Comparison of ENCODE assay signal across 8 mouse cellular contexts in the genomic region with DNA sequence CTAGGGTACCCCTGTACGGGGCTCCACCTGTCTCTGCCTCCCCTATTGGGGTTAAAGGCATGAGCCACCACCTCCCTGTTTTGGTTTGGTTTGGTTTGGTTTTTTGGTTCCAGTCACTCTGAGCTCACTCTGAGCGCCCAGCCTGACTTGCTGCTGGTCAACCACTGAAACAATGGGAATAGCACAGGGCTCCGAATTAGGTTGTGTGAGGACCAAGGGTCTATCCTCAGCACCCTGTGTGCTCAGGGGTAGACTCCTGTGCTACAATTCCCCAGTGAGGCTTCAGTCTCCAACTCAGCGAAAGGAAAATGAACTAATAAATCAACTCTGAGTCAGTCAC. TPM values are rescaled to one million over a fixed set of nuclear protein-coding genes. Genes with fewer than 3 reads are reported as not detected.
DNase-seq lines count a peak whose midpoint lies in the region; ATAC-seq and TF ChIP-seq lines count a peak whose summit lies in the region.
"Had no signal": no experiment of that assay in that cellular context is flagged by ENCODE, and none has a peak within 500 bp of the region (broad histone marks: within the 10 kb centered on the region; RNA-seq: fewer than 3 reads in every experiment).

No protein-coding gene starts in this region.

- DNase-seq in lung, embryonic 14.5 days = no peak
- no peak for DNase-seq in lung, postnatal 10 days
- DNase-seq in forebrain, embryonic 11.5 days (ENCODE audit: low spot score) = no peak
- DNase-seq in urinary bladder, postnatal 14 days (ENCODE audit: low spot score) = no peak
- DNase-seq in yolk sac, embryonic 10.5 days (ENCODE audit: low spot score) = no peak

- WGBS in lung, embryonic 14.5 days = 24% methylated on average over 4 of the region's 4 CpGs
- 39% methylated on average over 4 of the region's 4 CpGs for WGBS in forebrain, embryonic 11.5 days
- 31% methylated on average over 4 of the region's 4 CpGs for WGBS in limb, embryonic 13.5 days
- WGBS in stomach, embryonic 15.5 days = 24% methylated on average over 4 of the region's 4 CpGs

- H3K27ac ChIP-seq in lung, embryonic 14.5 days (ENCODE audit: low read depth) = peak overlapping the region; percentile 46; the same call in 1 of the 2 replicates
- H3K27ac ChIP-seq in forebrain, embryonic 11.5 days (ENCODE audit: low read depth, low read length) = no peak overlapping the region
- H3K27ac ChIP-seq in limb, embryonic 13.5 days = no peak overlapping the region
- peak overlapping the region; percentile 88 for H3K27ac ChIP-seq in stomach, embryonic 15.5 days

- H3K27me3 ChIP-seq in lung, embryonic 14.5 days (ENCODE audit: insufficient read depth, low read length) = no peaks in the 10 kb centered on the region
- H3K27me3 ChIP-seq in forebrain, embryonic 11.5 days (ENCODE audit: control insufficient read depth, insufficient read depth, low read length) = no peaks in the 10 kb centered on the region
- peaks cover 7% of the 10 kb centered on the region for H3K27me3 ChIP-seq in limb, embryonic 13.5 days
- H3K27me3 ChIP-seq in stomach, embryonic 15.5 days (replicated peaks) = no peaks in the 10 kb centered on the region

- H3K36me3 ChIP-seq in lung, embryonic 14.5 days (ENCODE audit: insufficient read depth) = peaks cover 24% of the 10 kb centered on the region
- no peaks in the 10 kb centered on the region for H3K36me3 ChIP-seq in forebrain, embryonic 11.5 days (ENCODE audit: control insufficient read depth, insufficient read depth, low read length)
- peaks cover 30% of the 10 kb centered on the region for H3K36me3 ChIP-seq in limb, embryonic 13.5 days
- peaks cover 11% of the 10 kb centered on the region for H3K36me3 ChIP-seq in stomach, embryonic 15.5 days

- no peak for TF ChIP-seq CTCF in lung, embryonic 14.5 days (IDR thresholded peaks at IDR 0.05; ENCODE audit: low read depth)

- peak overlapping the region; percentile 71 for H3K4me2 ChIP-seq in lung, embryonic 14.5 days
- peak overlapping the region; percentile 61 for H3K4me2 ChIP-seq in forebrain, embryonic 11.5 days (ENCODE audit: low read depth, low read length, severe bottlenecking)
- H3K4me2 ChIP-seq in limb, embryonic 13.5 days (replicated peaks) = peak overlapping the region; percentile 69
- peak overlapping the region; percentile 74 for H3K4me2 ChIP-seq in stomach, embryonic 15.5 days

- peak overlapping the region; percentile 76 for H3K4me3 ChIP-seq in lung, embryonic 14.5 days (ENCODE audit: low read depth, low read length)
- H3K4me3 ChIP-seq in forebrain, embryonic 11.5 days (ENCODE audit: low read depth, low read length) = peak overlapping the region; percentile 52
- H3K4me3 ChIP-seq in limb, embryonic 13.5 days = peak overlapping the region; percentile 71
- peak overlapping the region; percentile 82 for H3K4me3 ChIP-seq in stomach, embryonic 15.5 days (replicated peaks)

- ATAC-seq in lung, embryonic 14.5 days (ENCODE audit: insufficient read depth) = peak; percentile 52
- ATAC-seq in forebrain, embryonic 11.5 days (replicated peaks; ENCODE audit: low FRiP score) = peak; percentile 42
- no peak; the same call in none of the 2 replicates for ATAC-seq in limb, embryonic 13.5 days (ENCODE audit: low FRiP score, low read depth)
- ATAC-seq in stomach, embryonic 15.5 days (ENCODE audit: insufficient read depth, low FRiP score, low read depth) = no peak

- peak overlapping the region; percentile 82 for H3K9ac ChIP-seq in lung, embryonic 14.5 days
- H3K9ac ChIP-seq in forebrain, embryonic 11.5 days (ENCODE audit: low read length) = peak overlapping the region; percentile 68; the same call in 1 of the 2 replicates
- H3K9ac ChIP-seq in limb, embryonic 13.5 days = peak overlapping the region; percentile 78
- no peak overlapping the region for H3K9ac ChIP-seq in stomach, embryonic 15.5 days

- no peaks in the 10 kb centered on the region for H3K4me1 ChIP-seq in lung, embryonic 14.5 days (ENCODE audit: insufficient read depth)
- H3K4me1 ChIP-seq in forebrain, embryonic 11.5 days (replicated peaks; ENCODE audit: control insufficient read depth, insufficient read depth, low read length) = no peaks in the 10 kb centered on the region
- peaks cover 8% of the 10 kb centered on the region; the same call in 1 of the 2 replicates for H3K4me1 ChIP-seq in limb, embryonic 13.5 days
- peaks cover 7% of the 10 kb centered on the region; the same call in 1 of the 2 replicates for H3K4me1 ChIP-seq in stomach, embryonic 15.5 days

- no peaks in the 10 kb centered on the region for H3K9me3 ChIP-seq in lung, embryonic 14.5 days (ENCODE audit: low read depth, low read length)
- H3K9me3 ChIP-seq in forebrain, embryonic 11.5 days (ENCODE audit: control insufficient read depth, low read length) = no peaks in the 10 kb centered on the region
- no peaks in the 10 kb centered on the region for H3K9me3 ChIP-seq in limb, embryonic 13.5 days
- H3K9me3 ChIP-seq in stomach, embryonic 15.5 days = no peaks in the 10 kb centered on the region

RNA-seq across cellular contexts. Expression of a gene that starts 0.8 kb away (rescaled TPM):
- polyA plus RNA-seq in lung, embryonic 14.5 days (2014; fragmentation: Nextera tagmentation; extraction: Ambion mirVana) = 13.0 and 13.2 TPM in 2 replicates
- polyA plus RNA-seq in forebrain, embryonic 11.5 days (2014; fragmentation: Nextera tagmentation; extraction: Ambion mirVana) = 2.6 and 2.8 TPM in 2 replicates
- polyA plus RNA-seq in limb, embryonic 13.5 days (2015; fragmentation: Nextera tagmentation; extraction: Ambion mirVana) = 11.3 and 11.8 TPM in 2 replicates
- polyA plus RNA-seq in stomach, embryonic 15.5 days (2015; fragmentation: Nextera tagmentation; extraction: Ambion mirVana) = 12.8 and 13.9 TPM in 2 replicates

RNA-seq across cellular contexts. Expression of a gene that starts 30.4 kb away (rescaled TPM):
- polyA plus RNA-seq in lung, embryonic 14.5 days (2014; fragmentation: Nextera tagmentation; extraction: Ambion mirVana) = 1.2 and 1.3 TPM in 2 replicates
- polyA plus RNA-seq in forebrain, embryonic 11.5 days (2014; fragmentation: Nextera tagmentation; extraction: Ambion mirVana) = 0.13 TPM in 1 of 2 replicates, not detected in the other
- 0.08 TPM in 1 of 2 replicates, not detected in the other for polyA plus RNA-seq in limb, embryonic 13.5 days (2015; fragmentation: Nextera tagmentation; extraction: Ambion mirVana)
- polyA plus RNA-seq in stomach, embryonic 15.5 days (2015; fragmentation: Nextera tagmentation; extraction: Ambion mirVana) = 2.7 and 3.1 TPM in 2 replicates

RNA-seq across cellular contexts. Expression of a gene that starts 32.4 kb away (rescaled TPM):
- polyA plus RNA-seq in lung, embryonic 14.5 days (2014; fragmentation: Nextera tagmentation; extraction: Ambion mirVana) = not detected in 2 replicates
- not detected in 2 replicates for polyA plus RNA-seq in forebrain, embryonic 11.5 days (2014; fragmentation: Nextera tagmentation; extraction: Ambion mirVana)
- polyA plus RNA-seq in limb, embryonic 13.5 days (2015; fragmentation: Nextera tagmentation; extraction: Ambion mirVana) = 0.23 and 0.37 TPM in 2 replicates
- polyA plus RNA-seq in stomach, embryonic 15.5 days (2015; fragmentation: Nextera tagmentation; extraction: Ambion mirVana) = 0.64 and 1.1 TPM in 2 replicates

RNA-seq across cellular contexts. Expression of a gene that starts 45.1 kb away (rescaled TPM):
- not detected in 2 replicates for polyA plus RNA-seq in lung, embryonic 14.5 days (2014; fragmentation: Nextera tagmentation; extraction: Ambion mirVana)
- not detected in 2 replicates for polyA plus RNA-seq in forebrain, embryonic 11.5 days (2014; fragmentation: Nextera tagmentation; extraction: Ambion mirVana)
- not detected in 2 replicates for polyA plus RNA-seq in limb, embryonic 13.5 days (2015; fragmentation: Nextera tagmentation; extraction: Ambion mirVana)
- 0.14 and 0.15 TPM in 2 replicates for polyA plus RNA-seq in stomach, embryonic 15.5 days (2015; fragmentation: Nextera tagmentation; extraction: Ambion mirVana)
- polyA plus RNA-seq: urinary bladder, adult 2 months had no signal

RNA-seq across cellular contexts. Expression of a gene that starts 59.0 kb away (rescaled TPM):
- polyA plus RNA-seq in lung, embryonic 14.5 days (2014; fragmentation: Nextera tagmentation; extraction: Ambion mirVana) = not detected in 2 replicates
- polyA plus RNA-seq in forebrain, embryonic 11.5 days (2014; fragmentation: Nextera tagmentation; extraction: Ambion mirVana) = 0.32 TPM in 1 of 2 replicates, not detected in the other
- not detected in 2 replicates for polyA plus RNA-seq in limb, embryonic 13.5 days (2015; fragmentation: Nextera tagmentation; extraction: Ambion mirVana)
- 0.09 TPM in 1 of 2 replicates, not detected in the other for polyA plus RNA-seq in stomach, embryonic 15.5 days (2015; fragmentation: Nextera tagmentation; extraction: Ambion mirVana)

Comparison
In these comparisons a context has a peak if more than half of its experiments do, and no peak if none do; other contexts are left out.
1. ATAC-seq: peak in lung, embryonic 14.5 days (single experiment) and forebrain, embryonic 11.5 days (single experiment); none in limb, embryonic 13.5 days (single experiment) and stomach, embryonic 15.5 days (single experiment).
2. H3K27ac ChIP-seq: peak in lung, embryonic 14.5 days (single experiment) and stomach, embryonic 15.5 days (single experiment); none in forebrain, embryonic 11.5 days (single experiment) and limb, embryonic 13.5 days (single experiment).
3. Peak in every context shown above with its lines, with median percentiles within 50 percentile points of each other: H3K4me2 ChIP-seq and H3K4me3 ChIP-seq.